Comparison of ENCODE assay signal across 23 mouse cellular contexts in genomic region chr8:127079244-127079805, GRCm38 (mm10). TPM values are rescaled to one million over a fixed set of nuclear protein-coding genes. Genes with fewer than 3 reads are reported as not detected.
DNase-seq lines count a peak whose midpoint lies in the region; ATAC-seq and TF ChIP-seq lines count a peak whose summit lies in the region.
"Had no signal": no experiment of that assay in that cellular context is flagged by ENCODE, and none has a peak within 500 bp of the region (broad histone marks: within the 10 kb centered on the region; RNA-seq: fewer than 3 reads in every experiment).

No protein-coding gene starts in this region.

- H3K4me2 ChIP-seq in hindbrain, embryonic 13.5 days, result no peak overlapping the region
- no peak overlapping the region for H3K4me2 ChIP-seq in hindbrain, embryonic 16.5 days (ENCODE audit: low read length)
- H3K4me2 ChIP-seq in stomach, embryonic 14.5 days (replicated peaks; ENCODE audit: low read depth, low read length), result no peak overlapping the region
- no peak overlapping the region for H3K4me2 ChIP-seq in stomach, postnatal 0 days (replicated peaks; ENCODE audit: low read depth)
- H3K4me2 ChIP-seq in stomach, embryonic 16.5 days (ENCODE audit: low read depth, low read length), result no peak overlapping the region
- H3K4me2 ChIP-seq: neural tube, embryonic 15.5 days; stomach, embryonic 15.5 days had no signal

- no peaks in the 10 kb centered on the region for H3K36me3 ChIP-seq in hindbrain, embryonic 13.5 days
- H3K36me3 ChIP-seq in hindbrain, embryonic 16.5 days (ENCODE audit: control insufficient read depth, insufficient read depth, low read length), result no peaks in the 10 kb centered on the region
- no peaks in the 10 kb centered on the region for H3K36me3 ChIP-seq in stomach, embryonic 14.5 days (ENCODE audit: control insufficient read depth, insufficient read depth, low read length)
- no peaks in the 10 kb centered on the region for H3K36me3 ChIP-seq in stomach, postnatal 0 days (ENCODE audit: control insufficient read depth, insufficient read depth, low read length)
- no peaks in the 10 kb centered on the region for H3K36me3 ChIP-seq in stomach, embryonic 16.5 days (ENCODE audit: control insufficient read depth, insufficient read depth, low read length)
- H3K36me3 ChIP-seq: forebrain, embryonic 10.5 days; midbrain, embryonic 10.5 days; neural tube, embryonic 15.5 days; stomach, embryonic 15.5 days had no signal

- H3K27ac ChIP-seq in hindbrain, embryonic 13.5 days, result peak overlapping the region; percentile 30; the same call in 1 of the 2 replicates
- no peak overlapping the region for H3K27ac ChIP-seq in hindbrain, embryonic 16.5 days (ENCODE audit: low read depth, low read length)
- 0 out of 2 replicates have a peak overlapping the region, but pooled peaks have one; percentile 27 for H3K27ac ChIP-seq in stomach, embryonic 14.5 days (ENCODE audit: low read length)
- H3K27ac ChIP-seq in stomach, postnatal 0 days (replicated peaks), result no peak overlapping the region
- H3K27ac ChIP-seq in stomach, embryonic 16.5 days (ENCODE audit: low read length), result no peak overlapping the region
- H3K27ac ChIP-seq: forebrain, embryonic 10.5 days; layer of hippocampus, adult 2 months; midbrain, embryonic 10.5 days; neural tube, embryonic 15.5 days; stomach, embryonic 15.5 days had no signal

- no peaks in the 10 kb centered on the region for H3K9me3 ChIP-seq in hindbrain, embryonic 13.5 days
- no peaks in the 10 kb centered on the region for H3K9me3 ChIP-seq in hindbrain, embryonic 16.5 days (ENCODE audit: control insufficient read depth, low read length)
- H3K9me3 ChIP-seq in stomach, embryonic 14.5 days (ENCODE audit: control insufficient read depth, low read depth, low read length), result no peaks in the 10 kb centered on the region
- no peaks in the 10 kb centered on the region for H3K9me3 ChIP-seq in stomach, postnatal 0 days (ENCODE audit: control insufficient read depth, low read length)
- H3K9me3 ChIP-seq in stomach, embryonic 16.5 days (replicated peaks; ENCODE audit: control insufficient read depth, low read length), result no peaks in the 10 kb centered on the region
- H3K9me3 ChIP-seq: forebrain, embryonic 10.5 days; midbrain, embryonic 10.5 days; neural tube, embryonic 15.5 days; stomach, embryonic 15.5 days had no signal

- no peaks in the 10 kb centered on the region for H3K27me3 ChIP-seq in hindbrain, embryonic 13.5 days
- H3K27me3 ChIP-seq in hindbrain, embryonic 16.5 days (replicated peaks; ENCODE audit: control insufficient read depth, insufficient read depth, low read length), result no peaks in the 10 kb centered on the region
- no peaks in the 10 kb centered on the region for H3K27me3 ChIP-seq in stomach, embryonic 14.5 days (ENCODE audit: control insufficient read depth, insufficient read depth, low read length)
- no peaks in the 10 kb centered on the region for H3K27me3 ChIP-seq in stomach, postnatal 0 days (ENCODE audit: control insufficient read depth, insufficient read depth, low read length)
- H3K27me3 ChIP-seq in stomach, embryonic 16.5 days (ENCODE audit: control insufficient read depth, insufficient read depth, low read length), result no peaks in the 10 kb centered on the region
- H3K27me3 ChIP-seq: neural tube, embryonic 15.5 days; stomach, embryonic 15.5 days had no signal

- no peak overlapping the region for H3K4me3 ChIP-seq in hindbrain, embryonic 13.5 days
- H3K4me3 ChIP-seq in hindbrain, embryonic 16.5 days (ENCODE audit: low read length), result no peak overlapping the region
- H3K4me3 ChIP-seq in stomach, embryonic 14.5 days (ENCODE audit: low read depth, low read length), result no peak overlapping the region
- H3K4me3 ChIP-seq in stomach, postnatal 0 days (ENCODE audit: low read depth, low read length), result no peak overlapping the region
- H3K4me3 ChIP-seq in stomach, embryonic 16.5 days (replicated peaks; ENCODE audit: low read length), result no peak overlapping the region
- H3K4me3 ChIP-seq: forebrain, embryonic 10.5 days; layer of hippocampus, adult 2 months; midbrain, embryonic 10.5 days; neural tube, embryonic 15.5 days; stomach, embryonic 15.5 days had no signal

- no peak for TF ChIP-seq EP300 in stomach, postnatal 0 days (optimal IDR thresholded peaks at IDR 0.05)

- DNase-seq in adrenal gland, postnatal 10 days, result peak; percentile 23
- no peak for DNase-seq in adrenal gland, adult 18-20 months (ENCODE audit: low spot score in 2 of 2)
- no peak for DNase-seq in stomach, postnatal 0 days (ENCODE audit: low spot score)
- DNase-seq: cerebellum, adult 8-10 months; cerebellum, postnatal 36 days; kidney, adult 2 months; kidney, postnatal 25 days; lung, postnatal 10 days; right cerebral cortex, adult 18-20 months; right cerebral cortex, postnatal 4 days; thymus, adult 2 months had no signal

- 61% methylated on average over 5 of the region's 5 CpGs for WGBS in hindbrain, embryonic 13.5 days
- WGBS in hindbrain, embryonic 16.5 days, result 53% methylated on average over 5 of the region's 5 CpGs
- WGBS in stomach, embryonic 14.5 days, result 41% methylated on average over 5 of the region's 5 CpGs
- WGBS in stomach, postnatal 0 days, result 46% methylated on average over 5 of the region's 5 CpGs
- 37% methylated on average over 5 of the region's 5 CpGs for WGBS in stomach, embryonic 16.5 days

- H3K4me1 ChIP-seq in hindbrain, embryonic 13.5 days (replicated peaks), result peaks cover 65% of the 10 kb centered on the region
- peaks cover 20% of the 10 kb centered on the region for H3K4me1 ChIP-seq in hindbrain, embryonic 16.5 days (ENCODE audit: control insufficient read depth, insufficient read depth, low read depth, low read length)
- H3K4me1 ChIP-seq in stomach, embryonic 14.5 days (ENCODE audit: control insufficient read depth, insufficient read depth, low read length), result peaks cover 46% of the 10 kb centered on the region
- H3K4me1 ChIP-seq in stomach, postnatal 0 days (replicated peaks; ENCODE audit: control insufficient read depth, insufficient read depth), result peaks cover 7% of the 10 kb centered on the region; the same call in 1 of the 2 replicates
- H3K4me1 ChIP-seq in stomach, embryonic 16.5 days (ENCODE audit: control insufficient read depth, insufficient read depth, low read length), result peaks cover 48% of the 10 kb centered on the region

- ATAC-seq in hindbrain, embryonic 13.5 days (ENCODE audit: low FRiP score), result no peak
- ATAC-seq in hindbrain, embryonic 16.5 days, result no peak
- ATAC-seq in stomach, embryonic 14.5 days (ENCODE audit: insufficient number of reproducible peaks, insufficient read depth, low FRiP score, low read depth), result no peak
- no peak for ATAC-seq in stomach, postnatal 0 days (ENCODE audit: low FRiP score, low TSS enrichment)
- peak; percentile 16; the same call in 1 of the 2 replicates for ATAC-seq in stomach, embryonic 16.5 days (ENCODE audit: insufficient read depth, low FRiP score)
- ATAC-seq in frontal cortex, adult (ENCODE audit: low TSS enrichment), result no peak
- ATAC-seq: CD4-positive, CD25-positive, alpha-beta regulatory T cell, adult 4 months had no signal

- no peak for TF ChIP-seq CTCF in stomach, postnatal 0 days (IDR thresholded peaks at IDR 0.05; ENCODE audit: low read depth)

- H3K9ac ChIP-seq in hindbrain, embryonic 13.5 days, result no peak overlapping the region
- H3K9ac ChIP-seq in hindbrain, embryonic 16.5 days (ENCODE audit: low read depth, low read length), result no peak overlapping the region
- H3K9ac ChIP-seq in stomach, embryonic 14.5 days (replicated peaks; ENCODE audit: low read depth, low read length), result no peak overlapping the region
- no peak overlapping the region for H3K9ac ChIP-seq in stomach, postnatal 0 days (ENCODE audit: low read length)
- H3K9ac ChIP-seq in stomach, embryonic 16.5 days (ENCODE audit: low read length), result no peak overlapping the region
- H3K9ac ChIP-seq: neural tube, embryonic 15.5 days; stomach, embryonic 15.5 days had no signal

RNA-seq across cellular contexts. Expression of gene Pard3, which starts 15.6 kb away (rescaled TPM):
- 10 to 100 TPM; 35.2 to 39.0 TPM for total RNA-seq in adrenal gland, postnatal 10 days (2021)
- 10 to 100 TPM; 32.5 to 42.2 TPM for total RNA-seq in adrenal gland, adult 18-20 months (2021)
- 20.1 and 22.5 TPM in 2 replicates for polyA plus RNA-seq in hindbrain, embryonic 13.5 days (2015; fragmentation: Nextera tagmentation; extraction: Ambion mirVana)
- 12.1 and 14.3 TPM in 2 replicates for polyA plus RNA-seq in hindbrain, embryonic 16.5 days (2015; fragmentation: Nextera tagmentation; extraction: Ambion mirVana)
- 37.9 and 40.8 TPM in 2 replicates for polyA plus RNA-seq in stomach, embryonic 14.5 days (2014; fragmentation: Nextera tagmentation; extraction: Ambion mirVana)
- 30.0 and 33.2 TPM in 2 replicates for polyA plus RNA-seq in stomach, postnatal 0 days (2015; fragmentation: Nextera tagmentation; extraction: Ambion mirVana)
- 21.0 and 25.8 TPM in 2 replicates for polyA plus RNA-seq in stomach, embryonic 16.5 days (2015; fragmentation: Nextera tagmentation; extraction: Ambion mirVana)
- total RNA-seq: hematopoietic stem cell, adult 5-6 weeks had no signal

Comparison
In these comparisons a context has a peak if more than half of its experiments do, and no peak if none do; other contexts are left out.
1. H3K27ac ChIP-seq: peak in hindbrain, embryonic 13.5 days (single experiment) and stomach, embryonic 14.5 days (single experiment); none in hindbrain, embryonic 16.5 days (single experiment), stomach, postnatal 0 days (single experiment) and stomach, embryonic 16.5 days (single experiment).